Mouse (Mus musculus): ENCODE results near the gene Itga9. TPM values are rescaled to one million over a fixed set of nuclear protein-coding genes. Genes with fewer than 3 reads are reported as not detected.

Gene Itga9
- polyA plus RNA-seq, 1 experiment from 2014 or later = 4.8 TPM

DNA sequence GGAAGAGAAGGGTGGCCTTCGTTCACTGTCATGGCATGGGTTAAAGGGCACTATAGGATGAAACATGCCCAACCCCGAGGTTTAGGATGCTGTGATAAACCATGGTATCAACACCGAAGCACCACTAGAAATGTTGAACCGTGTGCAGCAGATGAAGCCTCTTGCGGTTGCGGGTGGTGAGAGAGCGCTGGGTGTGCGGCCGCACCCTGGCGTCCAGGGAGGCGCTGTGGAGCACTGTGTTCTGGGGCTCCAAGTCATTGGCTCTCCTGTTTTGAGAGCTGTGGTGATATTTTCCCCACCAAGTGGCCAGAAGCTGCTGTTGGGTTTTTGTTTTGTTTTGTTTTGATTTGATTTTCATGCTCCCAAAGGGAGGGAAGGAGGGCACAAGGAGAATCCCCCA is 272.1 kb downstream of the Itga9 start:
- Histone ChIP-seq H3K9me3 (ENCODE audit: low read length) (no peaks in the 10 kb centered on the region), H3K4me3 (ENCODE audit: low read depth, low read length) (no peak overlapping the region), H3K36me3 (replicated peaks; ENCODE audit: insufficient read depth, low read length) (no peaks in the 10 kb centered on the region), H3K4me2 (ENCODE audit: low read depth, low read length) (no peak overlapping the region), H3K27me3 (ENCODE audit: insufficient read depth, low read length) (no peaks in the 10 kb centered on the region), H3K27ac (ENCODE audit: low read depth) (no peak overlapping the region), H3K4me1 (ENCODE audit: insufficient read depth) (no peaks in the 10 kb centered on the region), H3K9ac (replicated peaks) (no peak overlapping the region)
- WGBS (ENCODE audit: insufficient replicate concordance) = 87% methylated on average over 11 of the region's 11 CpGs
- TF ChIP-seq CTCF (IDR thresholded peaks at IDR 0.05; ENCODE audit: low read depth) (no peak), EP300 (IDR thresholded peaks at IDR 0.05; ENCODE audit: low read depth) (no peak)
- ATAC-seq = no peak
- no peak for DNase-seq

DNA sequence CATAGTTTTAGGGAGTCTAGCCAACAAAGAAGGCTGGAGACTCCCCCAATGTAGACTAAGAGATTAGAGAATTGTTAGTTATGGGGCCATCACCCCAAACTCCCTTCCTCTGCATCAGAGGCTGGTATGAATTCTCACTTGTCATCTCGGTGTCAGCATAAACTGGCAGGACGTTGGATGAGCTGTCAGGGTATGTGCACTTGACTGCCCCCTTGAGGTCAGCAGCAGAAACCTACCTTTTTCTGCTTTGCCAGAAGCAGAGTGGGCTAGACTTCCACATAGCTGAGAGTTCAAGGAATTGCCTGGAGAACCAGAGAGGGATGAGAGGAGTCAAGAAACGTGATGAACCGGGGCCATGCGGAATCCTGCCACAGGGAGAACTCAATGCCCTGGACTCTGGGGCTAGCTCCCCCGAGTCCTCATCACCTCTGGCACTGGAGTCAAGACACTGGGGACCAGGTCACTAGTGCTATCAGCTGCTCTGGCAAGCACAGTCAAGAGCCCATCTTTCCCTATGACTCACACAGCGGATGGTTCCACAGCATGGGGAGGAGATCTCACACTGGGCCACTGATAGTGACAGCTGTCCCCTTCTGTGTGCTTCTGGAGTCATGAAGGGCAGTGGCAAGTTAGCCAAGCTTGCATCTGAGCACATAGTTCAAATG is 274.9 kb downstream of the Itga9 start:
- no peaks in the 10 kb centered on the region for H3K36me3 ChIP-seq (replicated peaks; ENCODE audit: insufficient read depth, low read length)
- no peaks in the 10 kb centered on the region for H3K4me1 ChIP-seq (ENCODE audit: insufficient read depth)
- no peak overlapping the region for H3K4me2 ChIP-seq (ENCODE audit: low read depth, low read length)
- 64% methylated on average over 7 of the region's 7 CpGs for WGBS (ENCODE audit: insufficient replicate concordance)
- no peak overlapping the region for H3K27ac ChIP-seq (ENCODE audit: low read depth)
- TF ChIP-seq CTCF (IDR thresholded peaks at IDR 0.05; ENCODE audit: low read depth) = peak; percentile 66
- TF ChIP-seq EP300 (IDR thresholded peaks at IDR 0.05; ENCODE audit: low read depth) = no peak
- H3K9me3 ChIP-seq (ENCODE audit: low read length) = no peaks in the 10 kb centered on the region
- H3K27me3 ChIP-seq (ENCODE audit: insufficient read depth, low read length) = no peaks in the 10 kb centered on the region
- DNase-seq (peak; percentile 26), ATAC-seq (no peak)
- H3K9ac ChIP-seq (replicated peaks) = no peak overlapping the region
- no peak overlapping the region for H3K4me3 ChIP-seq (ENCODE audit: low read depth, low read length)

DNA sequence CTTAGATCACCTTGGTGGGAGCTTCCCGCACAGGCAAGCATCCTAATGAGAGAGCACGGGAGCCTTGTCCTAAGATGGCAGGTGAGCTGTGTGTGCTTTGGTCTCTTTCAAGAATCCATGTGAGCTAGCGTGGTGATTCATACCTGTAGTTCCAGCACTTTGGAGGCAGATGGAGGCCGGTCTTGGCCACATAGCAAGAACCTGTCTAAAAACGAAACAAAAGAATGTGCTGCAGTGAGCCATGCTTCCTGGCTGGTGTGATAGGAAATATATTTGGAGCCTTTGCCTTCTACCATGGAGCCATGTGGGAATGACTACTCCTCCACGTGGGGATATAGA is 275.4 kb downstream of the Itga9 start:
- Histone ChIP-seq H3K36me3 (replicated peaks; ENCODE audit: insufficient read depth, low read length) (no peaks in the 10 kb centered on the region), H3K27me3 (ENCODE audit: insufficient read depth, low read length) (no peaks in the 10 kb centered on the region), H3K4me2 (ENCODE audit: low read depth, low read length) (no peak overlapping the region), H3K4me3 (ENCODE audit: low read depth, low read length) (no peak overlapping the region), H3K27ac (ENCODE audit: low read depth) (no peak overlapping the region), H3K9ac (replicated peaks) (no peak overlapping the region), H3K4me1 (ENCODE audit: insufficient read depth) (no peaks in the 10 kb centered on the region), H3K9me3 (ENCODE audit: low read length) (no peaks in the 10 kb centered on the region)
- ATAC-seq (no peak), DNase-seq (no peak)
- WGBS (ENCODE audit: insufficient replicate concordance) = 74% methylated on average over 6 of the region's 6 CpGs
- TF ChIP-seq CTCF (IDR thresholded peaks at IDR 0.05; ENCODE audit: low read depth) (no peak), EP300 (IDR thresholded peaks at IDR 0.05; ENCODE audit: low read depth) (no peak)

DNA sequence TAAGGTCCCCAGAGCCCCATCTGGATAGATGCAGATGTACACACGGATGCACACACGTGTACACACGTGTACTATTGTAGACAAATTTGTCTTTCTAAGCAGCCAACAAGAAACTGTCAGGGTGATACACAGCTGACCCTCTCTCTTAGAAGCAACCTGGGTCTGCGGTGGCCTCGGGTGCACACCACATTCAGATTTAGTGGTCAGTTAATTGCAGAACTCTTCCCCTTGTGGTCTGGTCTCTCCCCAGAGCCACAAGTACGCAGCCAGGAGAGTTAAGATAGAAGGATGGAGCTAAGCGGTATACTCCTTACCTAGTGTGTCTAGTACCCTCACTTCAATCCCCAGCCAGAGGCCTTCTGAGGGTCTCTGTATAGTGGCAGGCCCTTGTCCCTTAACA is 276.7 kb downstream of the Itga9 start:
- H3K27ac ChIP-seq (ENCODE audit: low read depth) = no peak overlapping the region

DNA sequence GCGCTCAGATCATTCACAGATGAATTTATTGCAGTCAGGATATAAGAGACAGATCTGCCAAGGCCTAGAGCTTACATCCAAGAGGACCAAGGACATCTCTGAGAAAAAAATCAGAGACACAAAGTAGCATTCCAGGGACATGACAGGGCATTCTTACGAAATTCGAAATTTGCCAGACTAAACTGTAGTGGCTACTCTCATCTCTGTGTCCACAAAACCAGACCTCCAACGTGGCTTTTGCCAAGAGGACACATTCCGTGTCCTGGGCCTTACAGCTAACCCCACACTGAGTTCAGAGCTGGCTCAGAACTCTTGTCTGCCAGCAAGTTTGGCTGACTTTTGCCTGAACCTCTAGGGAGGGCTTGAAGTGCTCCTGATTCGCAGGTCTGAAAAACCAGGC is 279.3 kb downstream of the Itga9 start:
- no peak for DNase-seq
- WGBS (ENCODE audit: insufficient replicate concordance) = 68% methylated on average over 6 of the region's 6 CpGs
- TF ChIP-seq EP300 (IDR thresholded peaks at IDR 0.05; ENCODE audit: low read depth) (no peak), CTCF (IDR thresholded peaks at IDR 0.05; ENCODE audit: low read depth) (no peak)
- no peak overlapping the region for H3K9ac ChIP-seq (replicated peaks)
- no peaks in the 10 kb centered on the region for H3K9me3 ChIP-seq (ENCODE audit: low read length)
- H3K27ac ChIP-seq (ENCODE audit: low read depth) = no peak overlapping the region
- H3K27me3 ChIP-seq (ENCODE audit: insufficient read depth, low read length) = no peaks in the 10 kb centered on the region
- H3K4me1 ChIP-seq (ENCODE audit: insufficient read depth) = no peaks in the 10 kb centered on the region
- no peaks in the 10 kb centered on the region for H3K36me3 ChIP-seq (replicated peaks; ENCODE audit: insufficient read depth, low read length)
- H3K4me3 ChIP-seq (ENCODE audit: low read depth, low read length) = no peak overlapping the region
- ATAC-seq = no peak
- no peak overlapping the region for H3K4me2 ChIP-seq (ENCODE audit: low read depth, low read length)

More for the DNA sequence above, 276.7 kb downstream of the Itga9 start:
- Histone ChIP-seq H3K4me1 (ENCODE audit: insufficient read depth) (no peaks in the 10 kb centered on the region), H3K4me2 (ENCODE audit: low read depth, low read length) (no peak overlapping the region), H3K9ac (replicated peaks) (no peak overlapping the region), H3K27me3 (ENCODE audit: insufficient read depth, low read length) (no peaks in the 10 kb centered on the region), H3K9me3 (ENCODE audit: low read length) (no peaks in the 10 kb centered on the region), H3K4me3 (ENCODE audit: low read depth, low read length) (no peak overlapping the region), H3K36me3 (replicated peaks; ENCODE audit: insufficient read depth, low read length) (no peaks in the 10 kb centered on the region)
- ATAC-seq (no peak), DNase-seq (no peak)
- TF ChIP-seq EP300 (IDR thresholded peaks at IDR 0.05; ENCODE audit: low read depth) (no peak), CTCF (IDR thresholded peaks at IDR 0.05; ENCODE audit: low read depth) (no peak)
- 65% methylated on average over 7 of the region's 7 CpGs for WGBS (ENCODE audit: insufficient replicate concordance)

DNA sequence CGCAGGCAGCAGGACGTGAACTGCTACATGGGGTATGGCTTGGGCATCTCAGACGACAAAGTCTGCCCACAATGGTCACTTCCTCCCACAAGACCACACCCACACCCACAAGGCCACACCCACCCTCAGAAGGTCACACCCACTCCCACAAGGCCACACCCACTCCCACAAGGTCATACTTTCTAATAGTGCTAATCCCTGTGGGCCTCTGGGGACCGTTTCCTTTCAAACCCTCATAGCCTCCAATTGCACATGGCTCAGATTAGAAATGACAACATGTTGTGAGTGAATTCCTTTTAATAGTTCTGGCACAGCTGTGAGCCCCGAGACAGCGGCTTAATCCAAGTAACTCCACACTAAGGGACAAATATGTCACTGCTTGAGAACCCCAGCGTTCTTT is 280.7 kb downstream of the Itga9 start:
- H3K4me1 ChIP-seq (ENCODE audit: insufficient read depth) = no peaks in the 10 kb centered on the region
- H3K27ac ChIP-seq (ENCODE audit: low read depth) = no peak overlapping the region
- H3K36me3 ChIP-seq (replicated peaks; ENCODE audit: insufficient read depth, low read length) = no peaks in the 10 kb centered on the region
- H3K9ac ChIP-seq (replicated peaks) = no peak overlapping the region
- no peak overlapping the region for H3K4me3 ChIP-seq (ENCODE audit: low read depth, low read length)
- H3K4me2 ChIP-seq (ENCODE audit: low read depth, low read length) = no peak overlapping the region
- ATAC-seq (no peak), DNase-seq (no peak)
- WGBS (ENCODE audit: insufficient replicate concordance) = 85% methylated on average over 7 of the region's 7 CpGs
- H3K9me3 ChIP-seq (ENCODE audit: low read length) = no peaks in the 10 kb centered on the region
- TF ChIP-seq EP300 (IDR thresholded peaks at IDR 0.05; ENCODE audit: low read depth) (no peak), CTCF (IDR thresholded peaks at IDR 0.05; ENCODE audit: low read depth) (no peak)
- no peaks in the 10 kb centered on the region for H3K27me3 ChIP-seq (ENCODE audit: insufficient read depth, low read length)

DNA sequence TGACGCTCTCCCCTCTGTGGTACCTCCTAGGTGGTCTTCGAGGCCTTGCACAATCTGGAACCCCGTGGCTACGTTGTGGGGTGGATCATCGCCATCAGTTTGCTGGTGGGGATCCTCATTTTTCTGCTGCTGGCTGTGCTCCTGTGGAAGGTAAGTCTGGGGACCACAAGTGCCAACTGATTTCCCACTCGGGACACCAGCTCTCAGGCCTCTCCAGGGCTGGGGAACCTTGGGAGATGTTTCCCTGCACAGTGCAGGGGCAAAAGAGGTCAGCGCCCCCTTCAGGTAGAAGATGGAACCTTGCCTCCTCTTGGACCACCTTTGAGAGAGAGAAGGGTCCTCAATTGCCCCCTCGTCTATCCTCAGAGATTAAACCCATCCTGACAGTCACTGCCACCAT is 281.2 kb downstream of the Itga9 start:
- Histone ChIP-seq H3K9me3 (ENCODE audit: low read length) (no peaks in the 10 kb centered on the region), H3K27me3 (ENCODE audit: insufficient read depth, low read length) (no peaks in the 10 kb centered on the region), H3K4me1 (ENCODE audit: insufficient read depth) (no peaks in the 10 kb centered on the region), H3K9ac (replicated peaks) (no peak overlapping the region), H3K4me2 (ENCODE audit: low read depth, low read length) (no peak overlapping the region), H3K4me3 (ENCODE audit: low read depth, low read length) (no peak overlapping the region), H3K36me3 (replicated peaks; ENCODE audit: insufficient read depth, low read length) (no peaks in the 10 kb centered on the region), H3K27ac (ENCODE audit: low read depth) (no peak overlapping the region)
- no peak for ATAC-seq
- TF ChIP-seq CTCF (IDR thresholded peaks at IDR 0.05; ENCODE audit: low read depth) (peak; percentile 22; the same call in 1 of the 2 replicates), EP300 (IDR thresholded peaks at IDR 0.05; ENCODE audit: low read depth) (no peak)
- no peak for DNase-seq
- 89% methylated on average over 8 of the region's 8 CpGs for WGBS (ENCODE audit: insufficient replicate concordance)

Measured in liver, postnatal 0 days (tissue).